Mouse (Mus musculus) CD4-positive, CD25-positive, alpha-beta regulatory T cell (primary cell): ENCODE measurements around the gene Clic5. TPM values are rescaled to one million over a fixed set of nuclear protein-coding genes. Genes with fewer than 3 reads are reported as not detected.

Experiments
- polyA plus RNA-seq: library from polyadenylated mRNA; unstranded; fragments of 100-300 nt; shearing (Covaris generic); gene quantifications from one replicate; pipeline ENCODE4 v1.2.1, GENCODE M21; 2017

Gene Clic5
- 0.06 TPM for polyA plus RNA-seq

GRCm38 (mm10) chr17:44188042-44188768 is at the start of gene Clic5:
Clic5 (plus strand) TSS chr17:44188584.

Other genes starting within 250 kb of the Clic5 start
- gene Enpp5, start 109.8 kb upstream of the Clic5 start, polyA plus RNA-seq = 10.2 TPM
- gene Enpp4, start 82.8 kb upstream of the Clic5 start, polyA plus RNA-seq = 9.1 TPM